Mouse (Mus musculus): ENCODE measurements around the gene Gdf9.

DNA sequence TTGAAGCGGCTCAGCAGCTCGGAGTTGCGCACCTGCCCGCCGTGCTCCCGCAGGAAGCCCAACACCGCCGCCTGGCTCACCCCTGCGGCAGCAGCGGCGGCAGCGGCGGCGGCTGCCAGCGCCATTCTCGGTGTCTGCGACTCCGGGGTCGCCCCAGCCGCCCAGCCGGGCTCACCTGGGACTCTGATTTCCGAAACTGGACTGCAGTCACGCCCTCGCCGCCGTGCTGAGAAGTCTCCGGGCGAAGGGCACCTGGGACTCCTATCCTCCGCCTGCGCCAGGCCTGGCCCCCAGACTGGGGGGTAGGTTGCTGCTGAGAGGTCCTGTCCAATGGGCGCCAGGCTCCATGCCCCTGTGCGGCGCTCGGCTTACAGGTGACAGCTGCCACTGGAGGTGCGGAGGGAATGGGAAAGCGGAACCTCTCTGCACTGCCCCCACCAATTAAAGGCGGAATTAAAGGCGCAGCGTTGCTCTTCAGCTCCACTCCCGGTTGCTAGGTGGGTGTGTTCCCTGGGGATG is 49.0 kb downstream of the Gdf9 start, which contains the start of the genes Gm9945 and Sowaha:
- no peak for TF ChIP-seq CTCF (IDR thresholded peaks at IDR 0.05; ENCODE audit: borderline replicate concordance, insufficient read depth, low read length)
- no peak for TF ChIP-seq POLR2A (IDR thresholded peaks at IDR 0.05; ENCODE audit: low read depth, low read length)

Data from embryonic fibroblast, embryonic 13.5 days (primary cell).